Mouse (Mus musculus) lung, postnatal 0 days (tissue): ENCODE measurements around the gene Trio.

Experiments used
- CTCF ChIP-seq: IDR thresholded peaks from 2 replicates; pipeline ENCODE4 v1.5.1; 2016; ENCODE audit warnings: antibody characterized with exemption, mild to moderate bottlenecking
- EP300 ChIP-seq: IDR thresholded peaks from 2 replicates; pipeline ENCODE4 v1.6.1; 2016; ENCODE audit warnings: antibody characterized with exemption, mild to moderate bottlenecking, control low read depth

DNA sequence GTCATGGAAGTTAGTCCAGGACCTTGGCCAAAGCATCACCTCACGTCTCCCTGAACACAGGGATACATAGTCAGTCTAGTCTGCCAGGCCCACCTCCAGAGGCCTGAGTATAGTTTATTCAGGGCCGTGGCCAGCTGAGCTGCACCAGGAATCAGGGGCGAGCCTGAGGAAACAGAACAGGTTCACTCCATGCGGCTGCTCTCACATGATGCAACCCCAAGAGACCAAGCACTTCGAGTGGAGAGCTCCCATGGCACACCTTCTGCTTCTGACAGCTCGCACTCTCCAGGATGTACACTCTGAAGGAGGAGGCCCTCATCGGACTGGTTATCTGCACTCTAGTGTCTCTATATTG, 228.8 kb downstream of the Trio start:
- TF ChIP-seq CTCF = no peak
- no peak for TF ChIP-seq EP300
